Mouse (Mus musculus) right cerebral cortex, adult 2 months (tissue): ENCODE results near the gene Col1a1.
A peak's percentile ranks its signal among the peaks of the same experiment; 100 is the strongest.

Experiments used
- DNase-seq, 2 experiments: peaks; one replicate each; pipeline ENCODE4 v3.0.0; 2021 to 2022; ENCODE audit warnings: low spot score in 2 of 2

Col1a1 gene

GRCm38 (mm10) chr11:94936045-94936444 lies at the start of gene Col1a1:
Col1a1 (plus strand) TSS chr11:94936224.
- no peak for DNase-seq

DNA sequence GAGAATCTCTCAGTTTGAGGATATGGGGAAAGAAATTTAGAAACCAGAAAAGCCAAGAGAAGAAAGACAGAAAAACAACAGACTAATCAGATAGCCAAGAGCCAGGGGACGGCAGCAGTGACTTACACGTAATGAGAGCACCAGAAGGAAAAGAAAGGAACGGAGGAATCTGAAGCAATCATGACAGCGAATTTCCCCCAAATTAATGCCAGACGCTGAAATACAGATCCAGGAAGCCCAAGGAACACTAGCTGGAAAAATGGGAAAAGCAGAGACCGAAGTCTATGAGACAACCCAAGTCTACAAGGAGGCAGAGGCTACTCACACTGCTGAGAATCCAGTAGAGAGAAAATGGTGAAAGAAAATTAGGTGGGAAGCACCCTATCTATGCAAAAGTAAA lies 44.9 kb upstream of the Col1a1 start:
- no peak for DNase-seq

DNA sequence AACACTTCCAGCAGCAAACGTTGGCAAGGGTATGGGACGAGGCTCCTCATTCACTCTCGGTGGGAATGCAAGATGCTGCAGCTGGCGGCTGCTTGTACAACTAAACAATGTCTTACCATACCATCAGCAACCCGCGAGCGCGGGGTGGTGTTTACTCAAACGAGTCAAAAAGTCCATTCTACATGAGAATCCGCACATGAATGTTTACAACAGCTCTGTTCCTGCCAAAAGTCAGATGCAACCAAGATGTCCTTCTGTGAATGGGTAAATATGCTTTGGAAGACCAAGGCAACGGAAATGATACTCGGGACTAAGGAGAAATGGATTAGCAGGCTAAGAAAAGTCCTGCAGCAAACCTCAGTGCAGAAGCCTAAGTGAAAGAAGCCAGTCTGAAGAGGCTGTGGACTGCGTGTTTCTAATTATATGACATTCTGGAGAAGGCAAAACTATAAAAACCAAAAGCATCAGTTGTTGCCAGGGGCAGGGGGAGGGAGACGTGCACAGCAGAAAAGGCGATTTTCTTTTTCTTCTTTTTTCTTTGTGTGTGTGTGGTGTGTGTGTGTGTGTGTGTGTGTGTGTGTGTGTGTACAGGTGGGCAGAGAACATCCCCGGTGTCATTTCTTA lies 39.2 kb upstream of the Col1a1 start:
- peak; percentile 8 to 21 for DNase-seq

GRCm38 (mm10) chr11:94901231-94901630 lies 34.8 kb upstream of the Col1a1 start:
- no peak for DNase-seq

DNA sequence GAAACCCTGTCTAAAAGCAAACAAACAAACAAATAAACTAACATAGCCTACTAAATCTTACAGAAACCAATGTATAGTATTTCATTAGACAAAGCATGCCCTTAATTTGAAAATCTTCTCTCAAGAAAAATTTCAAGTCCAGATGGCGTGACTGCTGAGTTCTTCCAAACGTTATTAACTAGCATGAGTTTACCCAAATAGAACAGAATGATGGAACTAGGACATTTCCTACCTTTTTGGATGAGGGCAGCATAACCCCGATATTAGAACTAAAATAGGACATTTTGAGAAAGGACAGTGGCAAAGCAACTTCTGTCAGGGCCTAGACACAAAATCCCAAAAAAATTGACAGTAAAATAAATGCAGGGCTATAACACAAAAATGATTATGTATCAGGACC lies 31.7 kb upstream of the Col1a1 start:
- no peak for DNase-seq

DNA sequence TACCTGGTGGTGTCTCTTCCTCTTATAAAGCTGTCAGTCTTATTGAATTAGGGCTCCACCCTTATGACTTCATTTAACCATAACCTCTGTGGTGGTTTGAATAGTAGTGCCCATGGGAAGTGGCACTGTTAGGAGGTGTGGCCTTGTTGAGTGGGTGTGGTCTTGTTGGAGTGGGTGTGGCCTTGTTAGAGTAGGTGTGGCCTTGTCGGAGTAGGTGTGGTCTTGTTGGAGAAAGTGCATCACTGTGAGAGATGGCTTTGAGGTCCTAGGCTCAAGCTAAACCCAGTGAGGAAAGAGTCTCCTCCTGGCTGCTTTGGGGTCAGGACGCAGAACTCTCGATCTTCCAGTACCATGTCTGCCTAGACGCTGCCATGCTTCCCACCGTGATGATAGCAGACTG lies 25.1 kb upstream of the Col1a1 start:
- DNase-seq = no peak

- DNase-seq = no peak
These were observed 23.5 kb upstream of the Col1a1 start for GRCm38 (mm10) chr11:94912568-94912967.

- DNase-seq = no peak
These were observed 22.5 kb upstream of the Col1a1 start for GRCm38 (mm10) chr11:94913302-94914090.

- no peak for DNase-seq
These were observed 20.2 kb upstream of the Col1a1 start for GRCm38 (mm10) chr11:94915675-94916403.

DNA sequence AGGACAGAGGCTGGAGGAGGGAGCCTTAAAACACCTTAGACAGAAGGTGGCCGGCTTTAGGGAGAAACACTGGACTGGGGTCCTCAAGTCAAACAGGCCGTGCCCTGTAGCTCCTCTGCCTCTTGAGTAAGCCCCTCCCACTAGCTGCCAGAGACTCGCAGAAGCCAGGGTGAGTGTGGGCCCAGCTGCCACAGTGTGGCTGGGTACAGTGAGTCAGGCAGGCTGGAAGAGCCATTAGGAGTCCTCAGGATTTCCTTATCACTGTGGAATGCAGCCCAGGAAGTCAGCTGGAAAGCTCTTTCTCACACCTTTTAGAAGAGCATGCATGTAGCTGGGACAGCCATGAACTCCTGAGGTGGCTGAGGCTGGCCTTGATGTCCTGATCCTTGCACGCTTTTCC lies 19.5 kb upstream of the Col1a1 start:
- DNase-seq = no peak

GRCm38 (mm10) chr11:94917717-94918116 lies 18.3 kb upstream of the Col1a1 start:
- no peak for DNase-seq

- no peak for DNase-seq
These were observed 15.0 kb upstream of the Col1a1 start for GRCm38 (mm10) chr11:94920996-94921401.

- DNase-seq = no peak
These were observed 11.0 kb upstream of the Col1a1 start for GRCm38 (mm10) chr11:94924977-94925376.

- no peak for DNase-seq
These were observed 9.6 kb upstream of the Col1a1 start for GRCm38 (mm10) chr11:94926431-94926830.

DNA sequence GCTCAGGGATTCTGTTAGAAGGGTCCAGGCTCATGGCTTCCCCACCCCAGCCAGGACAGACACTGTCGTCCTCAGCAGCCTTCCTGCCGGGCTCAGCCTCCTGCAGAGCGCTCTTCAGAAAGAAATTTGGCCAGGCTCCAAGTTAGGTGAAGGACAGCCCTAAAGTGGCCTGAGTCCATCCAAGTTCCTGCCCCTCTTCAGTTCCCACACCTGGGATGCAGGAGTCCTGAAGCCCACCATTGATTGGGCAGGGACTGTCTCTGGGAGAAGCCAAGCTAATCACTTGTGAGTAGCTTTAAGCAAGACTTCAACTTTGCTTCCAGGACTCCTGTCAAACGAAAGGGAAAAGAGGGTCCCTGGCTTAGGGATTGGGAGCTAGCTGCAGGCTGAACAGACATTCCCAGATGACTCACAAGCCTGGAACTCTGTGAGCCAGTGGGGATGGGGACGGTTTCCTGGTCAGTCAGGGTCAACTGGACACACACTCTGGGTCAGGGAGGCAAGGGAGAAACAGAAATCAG lies 8.2 kb upstream of the Col1a1 start:
- DNase-seq = no peak

- DNase-seq = no peak
These were observed 7.2 kb upstream of the Col1a1 start for GRCm38 (mm10) chr11:94928820-94929219.

DNA sequence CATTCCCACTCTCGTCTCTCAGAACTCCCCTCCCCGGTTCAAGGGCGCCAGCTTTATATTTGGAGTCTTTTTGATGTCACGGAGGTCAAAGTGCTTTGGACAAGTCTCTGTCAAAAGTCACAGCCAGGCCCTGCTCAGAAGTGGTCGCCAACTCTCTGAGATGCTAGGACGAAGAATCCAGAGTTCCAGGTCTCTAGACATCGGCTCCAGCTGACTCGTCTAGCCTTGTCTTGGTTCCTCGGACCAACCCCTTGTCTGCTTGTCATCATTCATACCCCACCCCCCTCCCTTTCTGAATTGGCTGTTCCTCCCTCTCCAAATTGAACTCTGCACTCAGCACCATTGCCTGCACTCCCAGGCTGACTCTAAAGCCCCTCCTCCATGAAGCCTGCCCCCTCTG lies 6.4 kb upstream of the Col1a1 start:
- no peak for DNase-seq

DNA sequence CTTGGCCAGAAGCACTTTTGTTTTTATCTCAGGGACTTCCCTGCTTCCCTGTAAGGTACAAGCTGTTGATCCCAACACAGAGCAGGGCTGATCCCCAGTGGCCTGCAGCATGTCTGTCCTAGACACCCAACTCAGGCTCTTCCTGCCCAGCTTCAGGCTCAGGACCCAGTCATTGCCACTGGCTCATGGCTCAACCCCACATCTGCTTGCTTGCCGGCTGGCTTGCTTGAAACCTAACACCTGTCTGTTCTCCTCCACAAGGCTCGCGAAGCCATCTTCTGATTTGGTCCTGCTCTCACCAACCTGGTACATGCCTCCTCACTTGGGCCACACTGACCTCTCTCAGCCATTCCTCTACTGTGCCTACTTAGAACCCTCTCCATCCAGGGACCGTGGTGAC lies 5.9 kb upstream of the Col1a1 start:
- DNase-seq = no peak

DNA sequence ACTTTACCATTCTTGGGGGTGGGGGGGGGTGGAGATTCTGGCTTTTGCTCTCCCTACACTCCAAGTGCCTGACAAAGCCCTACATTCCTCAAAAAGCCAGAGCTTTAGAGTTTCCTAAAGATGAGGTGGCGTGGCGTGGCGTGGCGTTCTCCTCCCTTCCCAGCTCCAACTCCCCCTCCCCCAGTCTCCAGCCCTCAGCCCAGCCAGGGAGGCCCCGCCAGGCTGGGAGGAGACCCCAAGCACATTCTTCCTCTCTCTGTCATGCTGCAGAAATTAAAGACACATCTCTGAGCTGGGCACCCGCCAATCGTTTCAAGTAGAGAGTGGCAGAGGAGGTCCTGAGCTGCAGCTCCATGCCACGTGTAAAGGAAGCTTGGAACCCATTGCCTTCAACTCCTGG lies 2.4 kb upstream of the Col1a1 start:
- no peak for DNase-seq

GRCm38 (mm10) chr11:94934526-94934925 lies 1.5 kb upstream of the Col1a1 start:
- no peak for DNase-seq

GRCm38 (mm10) chr11:94936851-94937295 lies 849 bp downstream of the Col1a1 start:
- DNase-seq = peak; percentile 89 to 91

DNA sequence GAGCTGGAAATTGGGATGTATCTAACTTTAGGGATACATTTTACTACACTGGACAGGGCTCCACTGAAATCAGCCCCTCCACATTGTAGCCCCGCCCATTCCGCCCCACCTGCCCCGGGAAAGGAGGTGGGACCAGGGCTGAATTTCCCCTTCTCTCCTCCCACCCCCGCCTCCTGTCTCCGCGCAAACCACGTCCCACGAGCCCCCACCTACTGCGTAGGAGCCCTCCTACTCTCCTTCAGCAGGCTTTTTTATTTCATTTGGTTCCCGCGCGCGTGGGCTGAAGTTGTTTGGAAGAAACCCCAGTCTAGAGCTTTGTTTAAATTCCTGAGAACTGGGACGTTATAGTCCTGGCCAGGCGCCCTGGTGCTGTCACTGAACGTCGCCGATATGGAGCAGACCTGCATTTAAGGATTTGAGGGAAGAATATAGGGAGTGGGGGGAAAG lies 1.3 kb downstream of the Col1a1 start:
- DNase-seq = peak; percentile 76 to 80
